Mouse (Mus musculus): ENCODE measurements around the gene Kcnn1.
"Not testable (repeated sequence)": the region's sequence is repeated elsewhere in the genome, so short reads cannot be mapped to it uniquely, and the experiment has no call there.

Gene Kcnn1

DNA sequence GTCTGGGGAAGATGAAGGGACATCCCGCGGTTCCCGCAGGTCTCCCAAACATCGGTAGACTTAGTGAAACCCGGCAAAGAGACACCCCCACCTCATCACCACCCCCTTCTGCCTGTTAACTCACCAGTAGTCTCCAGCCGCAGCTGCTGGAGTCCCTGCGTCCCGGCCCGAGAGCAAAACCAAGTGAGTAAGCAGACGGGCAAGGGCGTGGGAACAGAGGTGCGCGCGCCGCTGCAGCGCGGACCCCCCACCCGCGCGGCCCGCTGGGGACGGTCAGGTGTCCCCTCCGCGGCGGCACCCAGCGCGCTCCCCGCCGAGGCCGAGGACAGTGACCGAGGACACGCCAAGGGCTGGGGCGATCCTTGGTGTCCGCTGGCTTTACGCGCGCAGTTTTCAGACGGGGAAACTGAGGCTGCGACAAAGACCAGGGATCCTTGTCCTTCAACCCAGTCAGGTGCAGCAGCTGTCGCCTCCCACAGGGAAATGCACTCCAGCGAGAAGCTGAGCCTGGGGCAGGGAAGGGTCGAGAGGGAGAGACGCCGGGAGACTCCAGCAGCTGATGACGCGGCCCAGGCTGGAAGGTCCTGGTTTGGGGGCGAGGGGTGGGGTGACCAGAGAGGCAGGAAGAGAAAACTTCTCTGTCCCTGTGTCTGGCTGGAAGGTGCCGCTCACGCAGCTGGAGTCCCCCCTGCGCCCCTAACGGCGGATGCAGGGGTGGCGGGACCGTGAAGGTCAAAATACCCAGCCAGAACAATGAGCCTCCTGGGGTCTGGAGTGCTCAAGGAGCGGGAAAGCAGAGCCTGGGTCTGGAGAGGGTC is at the start of gene Kcnn1:
TSS of gene Kcnn1 (minus strand) at position 435 of the 818 bp plus-strand sequence.
- DNase-seq (ENCODE audit: low read depth, low spot score), result no peak

DNA sequence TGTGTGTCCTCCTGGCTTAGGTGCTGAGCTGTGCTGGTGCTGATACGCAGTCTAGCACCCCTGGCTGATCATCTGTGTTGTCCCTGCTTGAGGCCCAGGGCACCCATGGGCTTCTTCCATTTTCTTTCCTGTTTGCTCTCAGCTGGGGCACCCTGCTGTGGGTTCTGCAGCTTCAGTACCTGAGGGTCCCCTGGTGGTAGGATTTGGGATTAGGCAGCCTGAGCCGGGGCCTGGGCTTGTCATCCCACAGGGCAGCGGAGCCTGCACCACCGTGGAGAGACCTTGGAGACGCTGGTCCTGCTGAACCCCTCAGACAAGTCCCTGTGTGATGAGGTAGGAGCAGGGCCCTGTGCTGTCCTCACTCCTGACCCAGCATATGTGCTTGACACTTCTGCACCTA is 48.5 kb upstream of the Kcnn1 start:
- no peak for DNase-seq (ENCODE audit: low read depth, low spot score)

DNA sequence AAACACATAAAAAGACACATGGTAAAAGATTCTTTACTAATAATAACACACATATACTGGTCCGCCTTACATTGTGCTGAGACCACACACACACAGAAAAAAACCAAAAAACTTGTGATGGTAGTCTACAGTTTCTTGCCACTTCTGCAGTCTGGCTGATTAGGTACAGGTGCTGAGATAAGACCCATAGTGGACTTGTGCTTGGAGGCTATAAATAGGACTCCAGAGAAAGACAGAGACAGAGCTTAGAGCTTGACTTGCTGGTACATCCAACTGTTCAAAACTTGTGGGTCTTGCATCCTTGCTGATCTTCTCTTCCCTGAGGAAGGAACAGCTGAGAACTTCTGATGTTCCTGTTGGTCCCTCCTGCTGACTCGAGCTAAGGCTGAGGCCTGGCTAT is 44.5 kb upstream of the Kcnn1 start:
- DNase-seq (ENCODE audit: low read depth, low spot score), result no peak

DNA sequence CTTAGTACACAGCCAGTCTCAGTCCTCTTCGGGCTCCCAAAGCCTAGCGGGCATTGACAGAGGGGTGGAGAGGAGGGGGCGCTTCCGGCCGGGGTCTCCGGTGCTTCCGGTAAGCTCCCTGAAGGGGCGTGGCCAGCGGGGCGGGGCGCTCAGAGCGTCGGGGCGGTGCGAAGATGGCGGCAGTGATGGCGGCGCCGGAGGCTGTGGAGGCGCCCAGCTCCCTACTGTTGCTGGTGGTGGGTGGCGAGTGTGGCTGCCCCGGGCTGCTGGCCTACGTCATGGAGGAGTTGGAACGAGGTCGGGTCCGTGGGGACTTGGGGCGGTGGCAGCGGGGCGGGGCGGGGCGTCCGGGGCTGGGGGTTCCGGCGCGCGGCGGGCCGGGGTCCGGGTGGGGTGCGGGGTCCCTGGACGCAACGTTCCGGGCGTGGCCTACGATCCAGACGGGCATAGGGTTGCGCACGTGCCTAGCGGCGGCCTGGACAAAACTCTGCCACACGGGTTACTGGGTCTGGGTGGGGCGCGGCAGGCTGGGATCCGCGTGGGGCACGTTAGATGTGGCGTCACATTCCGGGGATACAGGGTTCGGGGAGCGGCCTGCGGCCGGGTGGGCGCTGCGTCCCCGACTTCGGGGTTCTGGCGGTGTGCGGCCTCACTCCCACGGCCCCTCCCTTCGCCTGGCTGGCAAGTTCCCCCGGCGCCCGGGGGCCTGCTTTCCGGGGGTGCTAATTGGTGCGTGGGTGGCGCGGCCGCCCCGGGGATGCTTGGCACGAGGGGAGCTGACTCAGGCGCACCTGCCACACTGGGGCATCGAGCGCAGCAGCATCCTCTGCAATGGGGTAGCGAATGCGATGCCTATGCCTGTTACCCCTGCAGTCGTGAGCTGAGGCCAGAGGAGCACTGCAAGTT is 43.0 kb upstream of the Kcnn1 start, which contains the start of gene Map1s:
TSS of gene Map1s (plus strand) at position 102 of the 906 bp plus-strand sequence.
- DNase-seq (ENCODE audit: low read depth, low spot score), result peak; percentile 91

DNA sequence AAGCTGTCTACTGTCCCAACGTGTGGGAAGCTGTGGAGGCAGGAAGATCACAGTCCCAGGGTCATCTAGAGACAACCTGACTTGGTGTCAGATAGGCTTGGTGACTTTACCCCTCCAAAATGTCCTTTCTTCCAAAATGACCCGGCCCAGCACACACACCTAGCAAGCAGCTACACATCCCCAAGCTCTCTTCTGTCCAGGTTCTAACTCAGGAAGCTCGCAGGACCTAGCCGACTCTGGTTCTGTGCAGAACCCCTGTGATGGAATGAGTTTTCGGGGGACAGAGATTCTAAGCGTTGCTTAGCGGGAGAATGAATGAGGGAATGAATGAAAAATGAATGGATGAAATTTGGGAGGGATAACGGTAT is 42.4 kb upstream of the Kcnn1 start:
- DNase-seq (ENCODE audit: low read depth, low spot score), result no peak

DNA sequence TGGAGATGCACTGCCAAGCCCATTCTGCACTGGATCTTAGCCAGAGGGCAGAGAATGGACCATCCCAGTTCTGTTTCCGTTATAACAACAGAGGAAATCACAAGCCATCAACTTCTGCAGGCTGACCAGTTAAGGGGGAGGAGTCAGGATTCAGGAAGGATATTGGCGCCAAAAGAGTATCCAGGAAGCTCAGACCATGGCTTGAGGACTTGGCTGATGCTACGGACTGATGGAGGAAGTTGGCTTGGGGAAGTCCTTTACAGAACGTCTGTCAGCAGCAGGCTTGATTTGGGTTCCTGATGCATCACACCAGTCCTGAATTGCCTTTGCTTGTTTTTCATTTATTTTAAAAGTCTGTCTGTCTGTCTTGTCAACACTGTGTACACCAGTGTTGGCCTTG is 41.5 kb upstream of the Kcnn1 start:
- peak; percentile 56 for DNase-seq (ENCODE audit: low read depth, low spot score)

DNA sequence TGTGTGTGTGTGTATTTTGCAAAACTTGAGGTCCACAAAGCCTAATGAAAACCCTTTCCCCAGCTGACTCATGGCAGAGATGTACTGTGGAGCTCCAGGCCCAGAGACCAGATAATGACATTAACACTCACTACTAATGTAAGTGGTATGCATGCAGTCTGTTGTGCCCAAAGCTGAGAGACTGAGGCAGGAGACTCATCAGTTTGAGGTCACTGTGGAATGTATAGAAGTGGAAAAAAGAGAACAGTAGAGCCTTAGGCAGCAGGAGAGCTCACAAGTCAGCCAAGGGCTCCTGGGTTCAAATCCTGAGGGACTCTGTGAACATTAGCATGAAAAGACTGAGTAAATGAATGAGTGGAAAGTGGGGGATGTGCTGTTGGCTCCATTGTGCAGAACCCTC is 40.5 kb upstream of the Kcnn1 start:
- DNase-seq (ENCODE audit: low read depth, low spot score), result no peak

DNA sequence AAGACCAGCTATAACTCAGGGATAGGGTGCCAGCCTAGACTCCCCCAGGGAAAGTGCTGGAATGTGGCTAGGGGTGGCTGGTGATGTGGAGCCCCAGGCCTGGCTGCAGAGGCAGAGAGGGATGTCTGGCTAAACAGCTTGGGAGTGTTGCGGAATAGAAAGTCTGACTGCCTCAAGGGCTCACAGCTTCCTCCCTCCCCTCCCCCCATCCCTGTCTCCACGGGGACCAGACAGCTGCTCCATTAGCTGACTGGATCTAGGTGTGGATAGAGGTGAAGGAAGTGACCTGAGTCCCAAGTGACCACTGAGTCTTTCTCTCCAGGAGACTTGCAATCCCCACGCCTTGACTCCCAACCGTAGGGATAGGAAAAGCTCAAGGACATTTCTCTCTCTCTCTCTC is 40.1 kb upstream of the Kcnn1 start:
- DNase-seq (ENCODE audit: low read depth, low spot score), result no peak

DNA sequence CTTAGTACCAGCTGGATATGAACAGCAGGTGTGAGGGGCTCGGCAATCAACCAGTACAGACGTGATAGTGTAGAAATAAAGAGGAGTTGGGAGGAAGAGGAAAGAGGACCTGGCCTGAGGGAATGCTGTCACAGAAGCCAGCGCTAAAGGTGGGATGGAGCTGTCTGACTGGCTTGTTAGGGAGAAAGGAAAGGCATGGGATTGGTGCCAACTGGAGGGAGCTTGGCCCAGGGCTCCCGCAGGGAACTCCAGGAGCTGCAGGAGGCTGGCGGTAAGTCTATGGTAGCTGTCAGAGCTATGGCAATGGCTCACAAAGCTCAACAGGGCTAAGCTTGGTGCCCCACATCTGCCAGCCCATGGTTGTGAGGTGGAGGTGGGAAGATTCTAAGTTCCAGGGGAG is 39.2 kb upstream of the Kcnn1 start:
- no peak for DNase-seq (ENCODE audit: low read depth, low spot score)

DNA sequence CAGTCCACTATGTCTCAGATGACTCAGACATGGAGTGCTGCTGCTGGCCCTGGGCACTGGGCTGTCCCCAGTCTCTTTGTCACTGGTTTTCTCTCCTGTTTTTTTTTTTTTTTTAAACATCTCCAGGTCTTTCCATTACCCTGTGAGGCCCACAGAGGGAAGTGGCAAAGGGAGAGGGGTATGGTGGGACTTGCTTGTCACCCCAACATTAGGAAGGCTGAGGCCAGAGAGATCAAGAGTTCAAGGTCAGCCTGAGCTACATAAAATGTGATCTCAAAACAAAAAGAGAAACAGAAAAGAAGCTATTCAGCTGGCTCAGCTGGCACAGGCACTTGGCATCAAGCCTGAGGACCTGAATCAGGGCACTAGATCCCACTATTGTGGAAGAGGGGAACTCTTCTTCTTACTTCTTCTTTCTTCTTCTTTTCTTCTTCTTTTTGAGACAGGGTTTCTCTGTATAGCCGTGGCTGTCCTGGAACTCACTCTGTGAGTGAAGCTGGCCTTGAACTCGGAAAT is 37.9 kb upstream of the Kcnn1 start:
- DNase-seq (ENCODE audit: low read depth, low spot score), result no peak

DNA sequence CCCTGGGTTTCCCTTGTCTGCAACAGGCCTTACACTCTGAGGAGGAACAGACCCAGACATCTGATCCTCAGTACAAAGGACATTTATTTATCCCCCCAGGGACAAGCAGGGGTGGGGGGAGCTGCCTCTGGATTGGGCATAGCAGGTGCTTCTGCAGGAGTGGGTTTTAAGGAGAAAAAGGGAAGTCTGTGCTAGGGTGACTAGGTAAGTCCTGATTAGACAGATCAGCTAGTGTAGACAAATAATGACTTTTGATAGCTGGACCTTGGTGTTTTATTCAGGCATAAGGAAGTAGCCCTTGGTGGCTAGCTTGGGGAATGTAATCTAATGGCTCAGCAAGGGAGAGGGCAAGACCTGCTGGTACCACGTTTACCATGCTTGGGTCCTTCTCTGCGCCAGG is 36.2 kb upstream of the Kcnn1 start:
- DNase-seq (ENCODE audit: low read depth, low spot score), result no peak

DNA sequence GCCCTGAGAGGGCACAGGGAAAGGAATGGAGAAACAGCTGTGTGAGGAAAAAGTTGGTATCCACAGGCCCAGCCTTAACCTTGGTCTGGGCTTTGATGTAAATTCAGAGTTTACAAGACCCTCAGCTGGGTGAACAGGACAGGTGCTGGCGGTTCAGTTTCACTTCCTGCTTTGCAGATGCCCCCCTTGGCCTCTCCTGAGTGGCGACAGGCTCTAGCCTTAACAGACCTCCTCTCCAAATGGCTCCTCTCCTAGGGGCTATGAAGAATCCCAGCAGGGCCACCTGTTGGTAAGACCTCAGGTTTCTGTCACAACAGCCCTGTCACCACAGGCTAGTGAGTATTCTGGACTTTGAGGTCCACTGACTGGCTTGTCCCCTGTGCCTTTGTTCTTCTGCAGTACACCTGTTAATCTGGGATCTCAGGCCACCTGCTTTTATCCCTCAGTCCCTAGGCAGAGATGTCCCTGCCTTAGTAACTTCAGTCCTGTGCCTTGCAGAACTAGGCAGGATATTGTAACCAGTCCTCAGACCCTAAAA is 35.7 kb upstream of the Kcnn1 start:
- DNase-seq (ENCODE audit: low read depth, low spot score), result no peak

DNA sequence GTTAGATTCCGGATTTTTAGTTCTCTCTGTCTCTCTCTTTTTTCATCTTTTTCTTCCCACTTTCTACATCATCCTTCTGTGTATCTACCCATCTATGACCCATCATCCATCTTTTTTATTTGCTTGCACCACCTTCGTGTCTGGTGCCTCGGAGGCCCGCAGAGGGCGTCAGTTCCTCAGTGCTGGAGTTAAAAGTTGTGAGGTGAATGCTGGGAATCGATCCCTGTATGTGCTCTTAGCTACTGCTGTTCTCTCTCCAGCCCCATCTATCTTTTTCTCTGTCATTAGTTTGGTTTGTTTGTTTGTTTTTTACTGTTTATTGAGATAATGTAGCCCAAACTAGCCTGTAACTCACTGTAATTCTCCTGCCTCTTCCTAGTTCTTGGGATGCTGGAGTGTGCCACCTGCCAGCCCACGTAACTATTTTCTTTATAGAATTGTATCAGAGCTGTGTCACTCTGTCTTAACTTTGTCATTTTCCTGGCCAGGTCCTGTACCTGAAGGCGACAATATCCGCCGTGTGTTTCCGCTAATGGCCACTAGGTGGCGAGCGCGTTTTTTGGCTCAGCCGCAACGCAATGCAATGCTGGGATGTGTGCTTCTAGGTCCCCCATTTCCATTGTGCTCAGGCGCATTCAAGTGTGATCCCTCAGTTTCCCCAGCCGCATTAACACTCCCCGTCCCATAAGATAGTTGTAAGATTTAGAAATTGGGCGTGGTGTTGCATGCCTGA is 34.8 kb upstream of the Kcnn1 start:
- peak; percentile 89 for DNase-seq (ENCODE audit: low read depth, low spot score)

DNA sequence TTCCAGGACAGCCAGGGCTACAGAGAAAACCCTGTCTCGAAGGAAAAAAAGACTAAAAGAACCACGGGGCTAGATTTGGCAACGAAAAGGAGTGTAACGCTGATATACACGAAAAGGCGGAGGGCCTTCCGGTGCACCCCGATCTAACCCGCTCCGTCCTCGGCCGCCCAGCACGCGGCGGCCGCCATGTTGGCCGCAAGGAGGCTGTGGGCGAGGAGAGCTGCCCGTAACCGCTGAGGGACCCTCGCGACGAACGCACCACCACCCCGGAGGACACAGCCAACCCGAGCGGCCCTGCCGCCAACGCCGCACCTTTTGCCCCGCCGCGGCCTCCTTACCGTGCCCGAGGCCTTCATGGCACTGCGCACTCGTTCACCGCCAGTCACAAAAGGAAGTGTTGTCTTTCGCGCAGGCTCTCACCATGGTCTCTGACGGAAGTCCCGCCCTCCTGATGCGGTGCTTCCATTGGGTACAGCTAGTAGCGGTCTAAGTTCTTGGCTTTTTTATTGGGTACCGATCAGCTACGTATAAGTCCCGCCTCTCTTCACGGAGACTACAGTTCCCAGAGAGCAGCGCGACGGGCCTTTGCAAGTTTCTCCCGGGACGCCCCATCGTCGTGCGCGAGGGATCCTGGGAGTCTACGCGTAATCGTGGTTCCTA is 34.1 kb upstream of the Kcnn1 start, which contains the start of gene Rpl18a:
TSS of gene Rpl18a (minus strand) at position 392 of the 660 bp plus-strand sequence.
- peak; percentile 100 for DNase-seq (ENCODE audit: low read depth, low spot score)

DNA sequence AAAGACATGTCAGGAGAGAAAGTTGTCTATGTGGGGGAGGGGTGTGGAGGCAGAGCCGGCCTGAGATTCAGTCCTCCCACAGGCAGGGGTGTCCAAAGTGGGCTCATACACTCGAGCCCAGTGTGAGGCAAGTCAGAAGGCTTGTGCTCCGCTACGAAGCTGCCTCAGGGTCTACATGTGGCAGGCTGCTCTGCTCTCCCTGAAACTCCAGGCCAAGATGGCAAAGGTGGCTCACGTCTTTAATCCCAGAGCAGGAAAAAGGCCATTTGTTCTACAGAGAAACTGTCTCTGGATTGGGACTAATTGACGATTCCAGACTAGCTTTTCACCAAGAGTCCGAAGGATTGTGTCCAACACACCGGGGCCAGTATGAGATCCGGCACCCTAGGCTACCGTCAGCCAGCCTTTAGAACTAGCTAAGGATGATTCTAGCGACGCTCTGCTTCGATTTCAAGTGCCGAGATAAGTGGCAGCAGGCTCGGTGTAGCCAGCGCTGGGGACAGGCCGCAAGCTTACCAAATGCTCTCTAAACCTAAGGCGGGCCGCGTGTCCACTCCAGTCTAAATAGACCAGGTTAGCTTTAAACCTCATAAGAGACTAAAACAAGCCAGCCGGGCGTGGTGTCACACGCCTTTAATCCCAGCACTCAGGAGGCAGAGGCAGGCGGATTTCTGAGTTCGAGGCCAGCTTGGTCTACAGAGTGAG is 33.4 kb upstream of the Kcnn1 start:
- no peak for DNase-seq (ENCODE audit: low read depth, low spot score)

DNA sequence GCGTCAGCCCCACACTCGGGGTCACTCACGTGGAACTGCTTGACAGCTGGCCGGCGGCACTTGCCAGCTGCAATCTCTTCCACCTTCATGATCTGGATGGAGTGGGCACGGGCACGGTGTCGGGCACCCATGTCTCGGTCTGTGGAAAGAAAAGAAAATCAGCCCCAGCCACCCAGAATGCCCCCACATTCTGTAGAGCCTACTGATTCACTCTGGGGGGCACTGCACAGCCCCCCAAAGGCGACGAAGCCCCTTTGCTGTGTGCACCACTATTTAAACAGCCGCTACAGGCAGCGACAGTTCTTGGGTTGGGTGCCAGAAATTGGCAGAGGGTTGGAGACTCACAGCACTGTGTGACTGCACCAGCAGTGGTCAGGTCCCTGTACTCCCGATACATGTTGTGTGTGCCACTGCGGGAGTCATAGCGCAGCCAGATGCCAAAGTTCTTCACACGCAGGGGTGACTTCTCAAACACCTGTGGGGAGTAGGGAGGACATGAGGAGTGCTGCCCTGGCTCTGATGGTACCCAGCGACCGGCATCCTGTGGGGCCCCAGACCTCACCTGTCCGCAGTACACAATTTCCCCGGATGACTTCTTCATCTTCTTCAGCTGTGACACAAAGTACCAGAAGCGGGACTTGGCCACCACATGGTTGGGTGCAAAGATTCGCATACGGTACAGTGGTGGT is 32.7 kb upstream of the Kcnn1 start:
- DNase-seq (ENCODE audit: low read depth, low spot score), result not testable (repeated sequence)

DNA sequence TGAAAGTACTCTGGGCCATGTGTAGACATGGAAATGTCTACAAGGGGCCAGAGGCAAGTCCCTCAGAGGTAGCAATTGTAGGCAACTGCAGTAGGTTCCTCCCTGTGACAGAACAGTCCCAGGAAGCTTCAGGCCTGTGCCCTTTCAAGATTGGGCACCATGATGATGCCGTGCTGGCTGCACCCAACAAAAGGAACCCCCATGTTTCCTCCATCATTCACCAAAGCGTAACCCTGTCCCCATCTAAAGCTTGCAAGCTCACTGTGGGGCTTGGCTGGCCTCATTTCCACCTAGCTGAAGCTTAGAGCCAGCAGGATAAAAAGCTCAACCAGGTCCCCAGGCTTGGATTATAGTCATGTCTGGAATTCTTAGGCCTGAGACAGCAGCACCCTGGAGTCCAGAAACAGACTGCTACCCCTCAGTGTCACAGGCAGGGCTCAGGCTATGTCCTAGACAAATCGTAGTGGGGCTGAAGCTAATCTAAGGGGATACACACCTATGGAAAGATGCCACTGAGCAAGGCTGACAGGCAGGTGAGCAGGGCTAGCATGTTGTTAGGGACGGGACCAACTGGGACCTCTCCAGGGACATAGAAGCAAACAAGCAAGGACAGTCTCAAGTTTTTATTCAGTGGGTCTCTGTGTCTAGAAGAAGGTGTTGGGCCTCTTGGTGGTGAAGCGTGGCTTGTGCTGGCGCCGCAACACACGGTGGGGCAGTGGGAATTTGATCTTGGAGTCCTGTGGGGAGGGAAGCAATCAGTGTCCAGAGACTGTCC is 31.9 kb upstream of the Kcnn1 start:
- no peak for DNase-seq (ENCODE audit: low read depth, low spot score)

DNA sequence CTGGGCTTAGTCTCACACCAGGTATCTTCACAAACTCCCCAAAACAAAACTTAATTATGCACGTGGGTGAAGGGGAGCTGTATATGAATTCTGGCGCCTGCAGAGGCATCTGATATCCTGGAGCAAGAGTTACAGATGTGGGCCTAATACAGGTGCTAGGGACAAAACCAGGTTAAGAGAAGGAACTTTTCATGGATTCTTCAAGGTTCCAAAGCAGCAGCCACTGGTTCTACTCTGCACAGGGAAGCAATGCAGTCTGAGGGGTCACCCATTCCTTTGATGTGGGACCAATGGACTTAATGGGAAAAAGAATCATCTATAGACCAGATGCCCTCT is 31.3 kb upstream of the Kcnn1 start:
- no peak for DNase-seq (ENCODE audit: low read depth, low spot score)
